Mouse (Mus musculus) MEL (cell line): ENCODE results near the gene Hs6st3. TPM values are rescaled to one million over a fixed set of nuclear protein-coding genes. Genes with fewer than 3 reads are reported as not detected.

Experiments used
- DNase-seq: peaks from one replicate; pipeline ENCODE4 v3.0.0; 2011; ENCODE audit warnings: low read depth, low spot score
- H3K27ac ChIP-seq: 2 replicates; pipeline ENCODE4 v1.5.1; 2012; ENCODE audit warnings: low read depth, mild to moderate bottlenecking, control low read depth, low read length, moderate library complexity; ENCODE audit not compliant: control insufficient read depth
- H3K27me3 ChIP-seq, 2 experiments: fragments of 150-350 bp in 1 of 2; sonication (generic) in 1 of 2; 2 replicates each; pipeline ENCODE4 v1.6.1; 2012; ENCODE audit warnings: low read length in 2 of 2, mild to moderate bottlenecking in 2 of 2, improper control_type of control experiment in 1 of 2, moderate library complexity in 1 of 2; ENCODE audit not compliant: insufficient read depth in 2 of 2, control insufficient read depth in 1 of 2
- H3K36me3 ChIP-seq, 2 experiments: 2 replicates each; pipeline ENCODE4 v1.6.1; 2012 to 2014; ENCODE audit warnings: low read length in 2 of 2, improper control_type of control experiment in 1 of 2, inconsistent platforms in 1 of 2, mild to moderate bottlenecking in 1 of 2; ENCODE audit not compliant: insufficient read depth in 2 of 2, control insufficient read depth in 1 of 2
- H3K4me1 ChIP-seq, 2 experiments: fragments of 150-350 bp in 1 of 2; sonication (generic) in 1 of 2; 2 replicates each; pipeline ENCODE4 v1.6.1; 2012; ENCODE audit warnings: low read length in 2 of 2, improper control_type of control experiment in 1 of 2, mild to moderate bottlenecking in 1 of 2; ENCODE audit not compliant: insufficient read depth in 2 of 2, control insufficient read depth in 1 of 2
- H3K4me3 ChIP-seq, 2 experiments: fragments of 150-350 bp in 1 of 2; sonication (generic) in 1 of 2; 2 replicates each; pipeline ENCODE4 v1.5.1; 2012; ENCODE audit warnings: low read depth in 2 of 2, low read length in 2 of 2, mild to moderate bottlenecking in 2 of 2, moderate library complexity in 2 of 2, control low read depth in 1 of 2, improper control_type of control experiment in 1 of 2; ENCODE audit not compliant: control insufficient read depth in 1 of 2, insufficient read depth in 1 of 2
- H3K79me2 ChIP-seq: 2 replicates; pipeline ENCODE4 v1.6.1; 2012; ENCODE audit warnings: mild to moderate bottlenecking, low read length, moderate library complexity; ENCODE audit not compliant: control insufficient read depth, poor library complexity, insufficient read depth
- H3K9ac ChIP-seq: 2 replicates; pipeline ENCODE4 v1.6.1; 2012; ENCODE audit warnings: low read depth, mild to moderate bottlenecking, control low read depth, low read length, moderate library complexity; ENCODE audit not compliant: control insufficient read depth, poor library complexity, severe bottlenecking
- H3K9me3 ChIP-seq: fragments of 150-350 bp; sonication (generic); replicated peaks from 2 replicates; pipeline ENCODE4 v1.6.1; 2012; ENCODE audit warnings: mild to moderate bottlenecking, low read length, improper control_type of control experiment, moderate library complexity; ENCODE audit not compliant: insufficient read depth
- E2F4 ChIP-seq: IDR thresholded peaks from 2 replicates; pipeline ENCODE4 v1.6.1; 2011; ENCODE audit warnings: low read depth, low read length, improper control_type of control experiment, borderline replicate concordance
- EP300 ChIP-seq, 2 experiments: IDR thresholded peaks; 2 replicates each; pipeline ENCODE4 v1.6.1; 2011; ENCODE audit warnings: improper control_type of control experiment in 2 of 2, low read length in 2 of 2, low read depth in 1 of 2, mild to moderate bottlenecking in 1 of 2
- ETS1 ChIP-seq: IDR thresholded peaks from 2 replicates; pipeline ENCODE4 v1.6.1; 2012; ENCODE audit warnings: low read depth, mild to moderate bottlenecking, inconsistent platforms, low read length, improper control_type of control experiment, moderate library complexity
- GATA1 ChIP-seq: IDR thresholded peaks from 2 replicates; pipeline ENCODE4 v1.6.1; 2011; ENCODE audit warnings: low read depth, low read length, improper control_type of control experiment
- JUND ChIP-seq: IDR thresholded peaks from 2 replicates; pipeline ENCODE4 v1.6.1; 2011; ENCODE audit warnings: low read depth, mild to moderate bottlenecking, improper control_type of control experiment, low read length
- MAZ ChIP-seq: IDR thresholded peaks from 2 replicates; pipeline ENCODE4 v1.6.1; 2012; ENCODE audit warnings: low read depth, mild to moderate bottlenecking, inconsistent platforms, low read length, improper control_type of control experiment
- MEF2A ChIP-seq: IDR thresholded peaks from 2 replicates; pipeline ENCODE4 v1.6.1; 2014; ENCODE audit warnings: low read depth, mild to moderate bottlenecking, inconsistent platforms, low read length, improper control_type of control experiment; ENCODE audit not compliant: poor library complexity, insufficient replicate concordance, severe bottlenecking; ENCODE audit errors: extremely low read depth
- MXI1 ChIP-seq: IDR thresholded peaks from 2 replicates; pipeline ENCODE4 v1.6.1; 2011; ENCODE audit warnings: mild to moderate bottlenecking, low read depth, low read length, improper control_type of control experiment
- MYB ChIP-seq: IDR thresholded peaks from 2 replicates; pipeline ENCODE4 v1.6.1; 2011; ENCODE audit warnings: mild to moderate bottlenecking, low read depth, low read length, improper control_type of control experiment
- NELFE ChIP-seq: IDR thresholded peaks from 2 replicates; pipeline ENCODE4 v1.6.1; 2011; ENCODE audit warnings: low read depth, low read length, improper control_type of control experiment
- POLR2AphosphoS2 ChIP-seq: IDR thresholded peaks from 2 replicates; pipeline ENCODE4 v1.6.1; 2011; ENCODE audit warnings: low read length, improper control_type of control experiment
- POLR2AphosphoS5 ChIP-seq: IDR thresholded peaks from 2 replicates; pipeline ENCODE4 v1.6.1; 2012; ENCODE audit warnings: low read depth, borderline replicate concordance, mild to moderate bottlenecking, inconsistent platforms, low read length, moderate library complexity, mixed read lengths
- RCOR1 ChIP-seq: IDR thresholded peaks from 2 replicates; pipeline ENCODE4 v1.6.1; 2012; ENCODE audit warnings: low read depth, mild to moderate bottlenecking, inconsistent platforms, low read length, improper control_type of control experiment
- SIN3A ChIP-seq: IDR thresholded peaks from 2 replicates; pipeline ENCODE4 v1.6.1; 2012; ENCODE audit warnings: low read length, improper control_type of control experiment, inconsistent platforms
- TCF12 ChIP-seq: IDR thresholded peaks from 2 replicates; pipeline ENCODE4 v1.6.1; 2014; ENCODE audit warnings: low read depth, mild to moderate bottlenecking, inconsistent platforms, low read length, improper control_type of control experiment, moderate library complexity
- USF2 ChIP-seq, 2 experiments: IDR thresholded peaks; 2 replicates each; pipeline ENCODE4 v1.6.1; 2011 to 2012; ENCODE audit warnings: improper control_type of control experiment in 2 of 2, low read length in 2 of 2, borderline replicate concordance in 1 of 2, inconsistent platforms in 1 of 2, low read depth in 1 of 2, mild to moderate bottlenecking in 1 of 2; ENCODE audit not compliant: insufficient read depth in 1 of 2
- ZC3H11A ChIP-seq: IDR thresholded peaks from 2 replicates; pipeline ENCODE4 v1.6.1; 2012; ENCODE audit warnings: low read depth, mild to moderate bottlenecking, inconsistent platforms, low read length, improper control_type of control experiment
- ZKSCAN1 ChIP-seq: IDR thresholded peaks from 2 replicates; pipeline ENCODE4 v1.6.1; 2012; ENCODE audit warnings: low read depth, mild to moderate bottlenecking, inconsistent platforms, low read length, improper control_type of control experiment, moderate library complexity
- ZMIZ1 ChIP-seq: IDR thresholded peaks from 2 replicates; pipeline ENCODE4 v1.6.1; 2012; ENCODE audit warnings: low read depth, mild to moderate bottlenecking, inconsistent platforms, low read length, improper control_type of control experiment, moderate library complexity
- polyA plus RNA-seq, 2 experiments: library from polyadenylated mRNA; stranded (reverse) in 1 of 2; unstranded in 1 of 2; fragments of >175 nt in 1 of 2; fragments of >200 nt in 1 of 2; gene quantifications; 2 replicates each; pipeline versions ENCODE4 v1.2.1 to v1.2.4; 2012; ENCODE audit warnings: low replicate concordance in 2 of 2, low read depth in 1 of 2; ENCODE audit not compliant: insufficient read length in 2 of 2, insufficient read depth in 1 of 2, missing spikeins in 1 of 2
- total RNA-seq: library from RNA; depleted of rRNA; stranded (reverse); fragments of 300-350 nt; gene quantifications from 2 replicates; pipeline ENCODE4 v1.2.3, GENCODE M21; 2012

The Hs6st3 gene
- total and polyA plus RNA-seq, 3 experiments, result not detected

GRCm38 (mm10) chr14:119848759-119849298, 710.7 kb downstream of the Hs6st3 start:
- no peak for TF ChIP-seq ZC3H11A
- no peak for TF ChIP-seq SIN3A
- peak; percentile 63 for TF ChIP-seq TCF12
- TF ChIP-seq NELFE, result no peak
- no peak for TF ChIP-seq MEF2A
- no peak for TF ChIP-seq ZMIZ1
- TF ChIP-seq ETS1, result peak; percentile 58; the same call in 1 of the 2 replicates
- TF ChIP-seq EP300 (IDR thresholded peaks at IDR 0.05; ENCODE audit: low read depth in 1 of 2, low read length in 2 of 2), result peak; percentile 64 to 75
- peak; percentile 65; the same call in 1 of the 2 replicates for TF ChIP-seq GATA1
- no peak for TF ChIP-seq POLR2AphosphoS5
- TF ChIP-seq MXI1, result no peak
- no peak for TF ChIP-seq ZKSCAN1
- TF ChIP-seq RCOR1, result 0 out of 2 replicates have a peak, but pooled peaks have one; percentile 7
- TF ChIP-seq E2F4, result no peak
- TF ChIP-seq, all 39 proteins: peak for 5
- peak overlapping the region; percentile 57 for H3K27ac ChIP-seq
- no peaks in the 10 kb centered on the region for H3K79me2 ChIP-seq
- no peaks in the 10 kb centered on the region for H3K9me3 ChIP-seq
- no peaks in the 10 kb centered on the region for H3K27me3 ChIP-seq
- H3K36me3 ChIP-seq, result peaks cover 0 to 13% of the 10 kb centered on the region in 2 experiments; a peak in 2 of 4 replicates
- H3K9ac ChIP-seq, result no peak overlapping the region
- peaks cover 5 to 10% of the 10 kb centered on the region in 2 experiments; a peak in 3 of 4 replicates for H3K4me1 ChIP-seq
- H3K4me3 ChIP-seq, result peak overlapping the region in 1 of 2 experiments; percentile 15; a peak in 1 of 4 replicates
- DNase-seq, result peak; percentile 56

DNA sequence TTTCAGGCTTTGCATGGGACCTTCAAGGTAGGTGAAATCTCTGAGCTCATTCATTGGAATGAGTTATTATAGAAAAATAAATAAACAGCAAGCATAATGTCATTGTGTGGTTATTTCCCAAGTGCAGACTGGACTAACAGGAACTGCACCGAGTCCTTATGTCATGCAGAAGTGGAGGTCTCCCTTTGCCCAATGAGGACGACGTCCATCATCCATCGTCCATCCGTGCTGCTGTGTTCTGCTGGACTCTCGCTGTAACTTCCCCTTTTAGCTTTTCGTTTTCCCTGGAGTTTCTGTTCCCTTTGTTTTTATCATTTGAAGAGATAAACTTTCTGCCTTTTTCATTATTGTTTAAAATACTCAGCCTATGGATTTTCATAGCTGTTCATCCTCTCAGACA, 711.2 kb downstream of the Hs6st3 start:
- TF ChIP-seq TCF12 (no peak), MYB (no peak), ZKSCAN1 (no peak), ZMIZ1 (no peak), POLR2AphosphoS5 (no peak), USF2 (IDR thresholded peaks at IDR 0.05; ENCODE audit: borderline replicate concordance in 1 of 2, insufficient read depth in 1 of 2, low read depth in 1 of 2, low read length in 2 of 2) (no peak), POLR2AphosphoS2 (no peak), JUND (no peak), E2F4 (no peak), ETS1 (no peak), MAZ (no peak)
- H3K4me3 ChIP-seq, result no peak overlapping the region
- no peak overlapping the region for H3K9ac ChIP-seq
- H3K27me3 ChIP-seq, result no peaks in the 10 kb centered on the region
- H3K36me3 ChIP-seq, result peaks cover 0 to 13% of the 10 kb centered on the region in 2 experiments; a peak in 2 of 4 replicates
- no peaks in the 10 kb centered on the region for H3K79me2 ChIP-seq
- H3K9me3 ChIP-seq, result no peaks in the 10 kb centered on the region
- H3K4me1 ChIP-seq, result peaks cover 5 to 12% of the 10 kb centered on the region in 2 experiments; a peak in 3 of 4 replicates
- H3K27ac ChIP-seq, result peak overlapping the region; percentile 57
- DNase-seq, result peak; percentile 13
